Mouse (Mus musculus): ENCODE results near the gene Krtap22-2. TPM values are rescaled to one million over a fixed set of nuclear protein-coding genes. Genes with fewer than 3 reads are reported as not detected.
"Not testable (repeated sequence)": the region's sequence is repeated elsewhere in the genome, so short reads cannot be mapped to it uniquely, and the experiment has no call there.

The Krtap22-2 gene
- not detected in 2 replicates for polyA plus RNA-seq (2015; fragmentation: Nextera tagmentation; extraction: Ambion mirVana)

DNA sequence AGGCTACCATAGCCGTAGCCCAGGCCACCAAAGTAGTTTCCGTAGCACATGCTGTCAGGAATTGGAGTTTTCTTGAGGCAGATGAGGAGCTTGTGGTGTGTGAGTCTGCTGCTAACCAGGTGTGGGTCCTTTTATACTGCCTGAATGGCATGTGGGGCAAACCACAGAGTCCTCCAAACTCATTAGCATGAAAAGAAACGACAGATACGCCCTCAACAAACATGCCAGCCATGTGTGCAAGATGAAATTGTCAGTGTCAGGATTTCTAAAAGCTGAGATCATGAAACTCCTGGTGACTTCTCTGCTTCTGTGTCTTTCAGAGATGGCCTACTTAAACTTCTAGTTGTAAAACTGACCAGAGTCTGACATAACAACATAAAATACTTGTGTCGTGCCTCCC lies at the start of gene Krtap22-2:
Gene Krtap22-2, minus strand, starts transcription at position 101 of the 400 bp plus-strand sequence.
- Histone ChIP-seq H3K36me3 (no peaks in the 10 kb centered on the region), H3K27me3 (replicated peaks) (no peaks in the 10 kb centered on the region), H3K9me3 (no peaks in the 10 kb centered on the region), H3K4me1 (replicated peaks) (no peaks in the 10 kb centered on the region), H3K9ac (no peak within 1 kb of the TSS), H3K4me2 (replicated peaks) (no peak within 1 kb of the TSS), H3K4me3 (replicated peaks) (no peak within 1 kb of the TSS), H3K27ac (no peak within 1 kb of the TSS)
- no peak for ATAC-seq
- WGBS, result 80% methylated on average over 5 of the region's 5 CpGs

DNA sequence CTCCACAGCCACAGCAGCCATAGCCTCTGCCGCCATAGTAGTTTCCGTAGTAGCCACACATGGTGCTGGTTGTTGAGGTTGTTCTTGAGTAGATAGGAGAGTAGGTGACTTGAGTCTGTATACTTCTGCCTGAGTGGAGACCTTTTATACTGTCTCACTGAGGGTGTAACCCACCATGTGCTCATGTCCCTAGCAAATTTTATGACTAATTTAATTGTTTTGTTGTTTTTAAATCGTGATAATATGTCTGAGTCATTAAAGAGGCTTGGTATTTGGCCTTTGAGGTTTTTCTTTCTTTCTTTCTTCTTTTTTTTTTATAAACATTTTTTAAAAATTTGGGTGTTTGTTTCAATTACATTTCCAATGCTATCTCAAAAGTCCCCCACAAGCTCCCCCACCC lies 37.2 kb upstream of the Krtap22-2 start, which contains the start of gene Krtap6-5:
Gene Krtap6-5, minus strand, starts transcription at position 101 of the 400 bp plus-strand sequence.
- Histone ChIP-seq H3K27me3 (replicated peaks) (no peaks in the 10 kb centered on the region), H3K9me3 (no peaks in the 10 kb centered on the region), H3K9ac (no peak within 1 kb of the TSS), H3K4me1 (replicated peaks) (no peaks in the 10 kb centered on the region), H3K36me3 (no peaks in the 10 kb centered on the region), H3K27ac (no peak within 1 kb of the TSS), H3K4me3 (replicated peaks) (no peak within 1 kb of the TSS), H3K4me2 (replicated peaks) (no peak within 1 kb of the TSS)
- no peak for ATAC-seq
- whole genome bisulfite sequencing, result 85% methylated on average over 3 of the region's 3 CpGs

GRCm38 (mm10) chr16:89041372-89041771 lies 30.8 kb upstream of the Krtap22-2 start, which contains the start of gene Gm10228:
Gene Gm10228 (minus strand): TSS chr16:89041472.
- not testable (repeated sequence) for H3K27me3 ChIP-seq (replicated peaks); H3K9ac ChIP-seq; H3K4me2 ChIP-seq (replicated peaks); H3K4me3 ChIP-seq (replicated peaks); H3K9me3 ChIP-seq; ATAC-seq; H3K36me3 ChIP-seq; H3K4me1 ChIP-seq (replicated peaks); H3K27ac ChIP-seq
- 83% methylated on average over 2 of the region's 4 CpGs for WGBS

- H3K36me3 ChIP-seq; H3K4me3 ChIP-seq (replicated peaks); H3K4me1 ChIP-seq (replicated peaks); H3K4me2 ChIP-seq (replicated peaks); ATAC-seq; H3K27me3 ChIP-seq (replicated peaks); H3K9me3 ChIP-seq; H3K27ac ChIP-seq; H3K9ac ChIP-seq: not testable (repeated sequence)
- 97% methylated on average over 3 of the region's 3 CpGs for WGBS
Observed at GRCm38 (mm10) chr16:89031399-89031798, 20.8 kb upstream of the Krtap22-2 start, which contains the start of gene Krtap6-1. Gene Krtap6-1 (plus strand): TSS chr16:89031699.

DNA sequence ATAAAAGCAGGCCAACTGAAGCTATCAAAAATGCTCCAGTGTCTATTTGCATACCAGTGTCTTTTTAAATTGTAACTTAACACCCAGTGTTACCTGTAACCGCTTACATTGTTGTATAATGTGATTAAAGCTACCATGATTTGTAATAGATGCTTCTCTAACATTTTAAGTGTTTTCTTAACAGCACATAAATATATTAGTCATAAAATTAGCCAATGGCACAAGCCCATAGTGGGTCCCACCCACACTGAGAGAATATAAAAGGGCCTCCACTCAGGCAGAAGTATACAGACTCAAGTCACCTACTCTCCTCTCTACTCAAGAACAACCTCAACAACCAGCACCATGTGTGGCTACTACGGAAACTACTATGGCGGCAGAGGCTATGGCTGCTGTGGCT lies 4.4 kb upstream of the Krtap22-2 start, which contains the start of gene Gm10229:
Gene Gm10229, plus strand, starts transcription at position 301 of the 400 bp plus-strand sequence.
- H3K4me2 ChIP-seq (replicated peaks); H3K9ac ChIP-seq; H3K4me3 ChIP-seq (replicated peaks); H3K27ac ChIP-seq; H3K36me3 ChIP-seq; H3K9me3 ChIP-seq; ATAC-seq; H3K27me3 ChIP-seq (replicated peaks); H3K4me1 ChIP-seq (replicated peaks): not testable (repeated sequence)
- WGBS, result 97% methylated on average over 3 of the region's 3 CpGs

GRCm38 (mm10) chr16:89013973-89014372 lies 3.4 kb upstream of the Krtap22-2 start:
- H3K9me3 ChIP-seq, result no peaks in the 10 kb centered on the region
- H3K4me3 ChIP-seq (replicated peaks), result no peak overlapping the region
- no peaks in the 10 kb centered on the region for H3K4me1 ChIP-seq (replicated peaks)
- H3K9ac ChIP-seq, result no peak overlapping the region
- no peak overlapping the region for H3K27ac ChIP-seq
- H3K36me3 ChIP-seq, result no peaks in the 10 kb centered on the region
- no peak for ATAC-seq
- no peak overlapping the region for H3K4me2 ChIP-seq (replicated peaks)
- H3K27me3 ChIP-seq (replicated peaks), result no peaks in the 10 kb centered on the region
- 95% methylated on average over 3 of the region's 3 CpGs for WGBS

DNA sequence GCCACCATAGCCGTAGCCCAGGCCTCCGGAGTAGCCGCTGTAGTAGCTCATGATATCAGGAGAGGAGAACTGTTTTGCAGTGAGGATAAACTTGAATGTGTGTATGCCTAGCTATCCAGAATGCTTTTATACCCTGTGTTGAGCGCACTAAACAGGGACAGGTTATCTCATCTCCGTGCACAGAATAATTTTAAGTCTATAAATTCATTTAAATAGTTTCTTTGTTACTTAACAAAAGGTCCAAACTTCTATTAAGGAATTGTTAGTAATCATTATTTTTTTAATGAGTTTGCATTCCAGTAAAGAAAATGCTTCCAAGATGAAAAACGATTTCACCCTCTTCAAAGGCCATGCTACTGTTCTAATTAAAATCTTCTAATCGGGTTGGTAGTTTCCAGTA lies 47.8 kb downstream of the Krtap22-2 start, which contains the start of gene Krtap16-3:
Gene Krtap16-3, minus strand, starts transcription at position 101 of the 400 bp plus-strand sequence.
- no peak within 1 kb of the TSS for H3K4me3 ChIP-seq (replicated peaks)
- no peak within 1 kb of the TSS for H3K9ac ChIP-seq
- H3K27ac ChIP-seq, result no peak within 1 kb of the TSS
- 89% methylated on average over 7 of the region's 7 CpGs for WGBS
- no peaks in the 10 kb centered on the region for H3K27me3 ChIP-seq (replicated peaks)
- H3K4me2 ChIP-seq (replicated peaks), result no peak within 1 kb of the TSS
- no peaks in the 10 kb centered on the region for H3K4me1 ChIP-seq (replicated peaks)
- no peak for ATAC-seq
- H3K36me3 ChIP-seq, result no peaks in the 10 kb centered on the region
- H3K9me3 ChIP-seq, result no peaks in the 10 kb centered on the region

Other genes with a start within 250 kb of the Krtap22-2 start
- not detected in 2 replicates for gene 2310057N15Rik, start 236.6 kb downstream of the Krtap22-2 start, polyA plus RNA-seq (2015; fragmentation: Nextera tagmentation; extraction: Ambion mirVana)
- not detected in 2 replicates for gene Gm5965, start 232.9 kb downstream of the Krtap22-2 start, polyA plus RNA-seq (2015; fragmentation: Nextera tagmentation; extraction: Ambion mirVana)
- not detected in 2 replicates for gene Gm20741, start 198.5 kb downstream of the Krtap22-2 start, polyA plus RNA-seq (2015; fragmentation: Nextera tagmentation; extraction: Ambion mirVana)
- gene Krtap15, start 190.5 kb downstream of the Krtap22-2 start, polyA plus RNA-seq (2015; fragmentation: Nextera tagmentation; extraction: Ambion mirVana), result not detected in 2 replicates
- gene Krtap14, start 184.6 kb downstream of the Krtap22-2 start, polyA plus RNA-seq (2015; fragmentation: Nextera tagmentation; extraction: Ambion mirVana), result not detected in 2 replicates
- not detected in 2 replicates for gene Krtap19-1, start 141.3 kb downstream of the Krtap22-2 start, polyA plus RNA-seq (2015; fragmentation: Nextera tagmentation; extraction: Ambion mirVana)
- not detected in 2 replicates for gene Krtap19-2, start 136.5 kb downstream of the Krtap22-2 start, polyA plus RNA-seq (2015; fragmentation: Nextera tagmentation; extraction: Ambion mirVana)
- not detected in 2 replicates for gene Krtap19-3, start 132.7 kb downstream of the Krtap22-2 start, polyA plus RNA-seq (2015; fragmentation: Nextera tagmentation; extraction: Ambion mirVana)
- not detected in 2 replicates for gene Krtap19-4, start 125.7 kb downstream of the Krtap22-2 start, polyA plus RNA-seq (2015; fragmentation: Nextera tagmentation; extraction: Ambion mirVana)
- not detected in 2 replicates for gene Krtap19-5, start 114.3 kb downstream of the Krtap22-2 start, polyA plus RNA-seq (2015; fragmentation: Nextera tagmentation; extraction: Ambion mirVana)
- not detected in 2 replicates for gene Krtap19-9b, start 78.5 kb downstream of the Krtap22-2 start, polyA plus RNA-seq (2015; fragmentation: Nextera tagmentation; extraction: Ambion mirVana)
- gene Krtap16-3, start 47.9 kb downstream of the Krtap22-2 start, polyA plus RNA-seq (2015; fragmentation: Nextera tagmentation; extraction: Ambion mirVana), result not detected in 2 replicates
- not detected in 2 replicates for gene Gm10229, start 4.5 kb upstream of the Krtap22-2 start, polyA plus RNA-seq (2015; fragmentation: Nextera tagmentation; extraction: Ambion mirVana)
- gene Krtap6-1, start 20.9 kb upstream of the Krtap22-2 start, polyA plus RNA-seq (2015; fragmentation: Nextera tagmentation; extraction: Ambion mirVana), result not detected in 2 replicates
- not detected in 2 replicates for gene Gm10228, start 30.7 kb upstream of the Krtap22-2 start, polyA plus RNA-seq (2015; fragmentation: Nextera tagmentation; extraction: Ambion mirVana)
- gene Krtap6-5, start 37.1 kb upstream of the Krtap22-2 start, polyA plus RNA-seq (2015; fragmentation: Nextera tagmentation; extraction: Ambion mirVana), result not detected in 2 replicates
- gene 1110025L11Rik, start 53.2 kb upstream of the Krtap22-2 start, polyA plus RNA-seq (2015; fragmentation: Nextera tagmentation; extraction: Ambion mirVana), result not detected in 2 replicates
- not detected in 2 replicates for gene Krtap6-3, start 73.3 kb upstream of the Krtap22-2 start, polyA plus RNA-seq (2015; fragmentation: Nextera tagmentation; extraction: Ambion mirVana)
- not detected in 2 replicates for gene Gm6358, start 130.1 kb upstream of the Krtap22-2 start, polyA plus RNA-seq (2015; fragmentation: Nextera tagmentation; extraction: Ambion mirVana)
- gene Gm10061, start 140.3 kb upstream of the Krtap22-2 start, polyA plus RNA-seq (2015; fragmentation: Nextera tagmentation; extraction: Ambion mirVana), result not detected in 2 replicates
- not detected in 2 replicates for gene Gm9789, start 147.2 kb upstream of the Krtap22-2 start, polyA plus RNA-seq (2015; fragmentation: Nextera tagmentation; extraction: Ambion mirVana)
- not detected in 2 replicates for gene Gm7735, start 158.7 kb upstream of the Krtap22-2 start, polyA plus RNA-seq (2015; fragmentation: Nextera tagmentation; extraction: Ambion mirVana)
- not detected in 2 replicates for gene 1110057P08Rik, start 164.0 kb upstream of the Krtap22-2 start, polyA plus RNA-seq (2015; fragmentation: Nextera tagmentation; extraction: Ambion mirVana)
- not detected in 2 replicates for gene Krtap20-2, start 195.1 kb upstream of the Krtap22-2 start, polyA plus RNA-seq (2015; fragmentation: Nextera tagmentation; extraction: Ambion mirVana)

All from intestine, embryonic 15.5 days (tissue).